Mouse (Mus musculus): Measurements from ENCODE around the gene Tiam1.

Tiam1 gene

GRCm38 (mm10) chr16:89882477-89883234, 260.9 kb downstream of the Tiam1 start:
- no peak for DNase-seq (ENCODE audit: low read depth, low spot score)

- DNase-seq (ENCODE audit: low read depth, low spot score): no peak
These were observed 266.4 kb downstream of the Tiam1 start for GRCm38 (mm10) chr16:89877206-89877605.

GRCm38 (mm10) chr16:89876079-89876478, 267.5 kb downstream of the Tiam1 start:
- DNase-seq (ENCODE audit: low read depth, low spot score): no peak

GRCm38 (mm10) chr16:89874012-89874704, 269.4 kb downstream of the Tiam1 start:
- no peak for DNase-seq (ENCODE audit: low read depth, low spot score)

- no peak for DNase-seq (ENCODE audit: low read depth, low spot score)
These were observed 271.3 kb downstream of the Tiam1 start for GRCm38 (mm10) chr16:89872011-89872942.

- DNase-seq (ENCODE audit: low read depth, low spot score): no peak
These were observed 272.2 kb downstream of the Tiam1 start for GRCm38 (mm10) chr16:89871382-89871781.

GRCm38 (mm10) chr16:89870059-89870458, 273.5 kb downstream of the Tiam1 start:
- DNase-seq (ENCODE audit: low read depth, low spot score): no peak

GRCm38 (mm10) chr16:89868502-89868901, 275.1 kb downstream of the Tiam1 start:
- DNase-seq (ENCODE audit: low read depth, low spot score): no peak

- DNase-seq (ENCODE audit: low read depth, low spot score): no peak
These were observed 276.2 kb downstream of the Tiam1 start for GRCm38 (mm10) chr16:89867212-89867829.

- DNase-seq (ENCODE audit: low read depth, low spot score): no peak
These were observed 278.4 kb downstream of the Tiam1 start for GRCm38 (mm10) chr16:89865136-89865535.

- DNase-seq (ENCODE audit: low read depth, low spot score): no peak
These were observed 278.9 kb downstream of the Tiam1 start for GRCm38 (mm10) chr16:89864710-89865109.

GRCm38 (mm10) chr16:89863264-89863663, 280.3 kb downstream of the Tiam1 start:
- DNase-seq (ENCODE audit: low read depth, low spot score): no peak

- DNase-seq (ENCODE audit: low read depth, low spot score): no peak
These were observed 282.0 kb downstream of the Tiam1 start for GRCm38 (mm10) chr16:89861531-89861930.

- no peak for DNase-seq (ENCODE audit: low read depth, low spot score)
These were observed 282.9 kb downstream of the Tiam1 start for GRCm38 (mm10) chr16:89860708-89861107.

- no peak for DNase-seq (ENCODE audit: low read depth, low spot score)
These were observed 285.9 kb downstream of the Tiam1 start for GRCm38 (mm10) chr16:89857666-89858065.

GRCm38 (mm10) chr16:89854731-89855130, 288.8 kb downstream of the Tiam1 start:
- no peak for DNase-seq (ENCODE audit: low read depth, low spot score)

- DNase-seq (ENCODE audit: low read depth, low spot score): no peak
These were observed 292.2 kb downstream of the Tiam1 start for GRCm38 (mm10) chr16:89851333-89851732.

- no peak for DNase-seq (ENCODE audit: low read depth, low spot score)
These were observed 294.6 kb downstream of the Tiam1 start for GRCm38 (mm10) chr16:89848651-89849597.

GRCm38 (mm10) chr16:89848179-89848578, 295.4 kb downstream of the Tiam1 start:
- no peak for DNase-seq (ENCODE audit: low read depth, low spot score)

- no peak for DNase-seq (ENCODE audit: low read depth, low spot score)
These were observed 298.1 kb downstream of the Tiam1 start for GRCm38 (mm10) chr16:89845461-89845860.
